Mouse (Mus musculus): ENCODE measurements around the gene D17Wsu92e. TPM values are rescaled to one million over a fixed set of nuclear protein-coding genes. Genes with fewer than 3 reads are reported as not detected.

The D17Wsu92e gene
- polyA plus RNA-seq, 1 experiment from 2014 or later: 22.3 TPM

- no peak for ATAC-seq (ENCODE audit: insufficient number of reproducible peaks, insufficient read depth, low FRiP score, low read depth)
- no peak overlapping the region for H3K27ac ChIP-seq (ENCODE audit: low read length)
- no peaks in the 10 kb centered on the region for H3K27me3 ChIP-seq (ENCODE audit: control insufficient read depth, insufficient read depth, low read length)
- peak overlapping the region; percentile 22; the same call in 1 of the 2 replicates for H3K4me3 ChIP-seq (ENCODE audit: low read depth, low read length)
- no peaks in the 10 kb centered on the region for H3K9me3 ChIP-seq (ENCODE audit: control insufficient read depth, low read depth, low read length)
- H3K36me3 ChIP-seq (ENCODE audit: control insufficient read depth, insufficient read depth, low read length): no peaks in the 10 kb centered on the region
- H3K4me1 ChIP-seq (ENCODE audit: control insufficient read depth, insufficient read depth, low read length): peaks cover 3% of the 10 kb centered on the region; the same call in 1 of the 2 replicates
- no peak overlapping the region for H3K9ac ChIP-seq (replicated peaks; ENCODE audit: low read depth, low read length)
- peak overlapping the region; percentile 52; the same call in 1 of the 2 replicates for H3K4me2 ChIP-seq (replicated peaks; ENCODE audit: low read depth, low read length)
- WGBS: 35% methylated on average over 3 of the region's 3 CpGs
Measured at GRCm38 (mm10) chr17:27825539-27825938, 5.1 kb upstream of the D17Wsu92e start.

- no peak for ATAC-seq (ENCODE audit: insufficient number of reproducible peaks, insufficient read depth, low FRiP score, low read depth)
- H3K4me1 ChIP-seq (ENCODE audit: control insufficient read depth, insufficient read depth, low read length): peaks cover 3% of the 10 kb centered on the region; the same call in 1 of the 2 replicates
- H3K4me2 ChIP-seq (replicated peaks; ENCODE audit: low read depth, low read length): no peak overlapping the region
- no peak overlapping the region for H3K9ac ChIP-seq (replicated peaks; ENCODE audit: low read depth, low read length)
- H3K4me3 ChIP-seq (ENCODE audit: low read depth, low read length): no peak overlapping the region
- no peaks in the 10 kb centered on the region for H3K27me3 ChIP-seq (ENCODE audit: control insufficient read depth, insufficient read depth, low read length)
- no peaks in the 10 kb centered on the region for H3K36me3 ChIP-seq (ENCODE audit: control insufficient read depth, insufficient read depth, low read length)
- H3K27ac ChIP-seq (ENCODE audit: low read length): no peak overlapping the region
- WGBS: 56% methylated on average over 1 of the region's 1 CpGs
- H3K9me3 ChIP-seq (ENCODE audit: control insufficient read depth, low read depth, low read length): no peaks in the 10 kb centered on the region
Measured at GRCm38 (mm10) chr17:27824941-27825340, 4.5 kb upstream of the D17Wsu92e start.

DNA sequence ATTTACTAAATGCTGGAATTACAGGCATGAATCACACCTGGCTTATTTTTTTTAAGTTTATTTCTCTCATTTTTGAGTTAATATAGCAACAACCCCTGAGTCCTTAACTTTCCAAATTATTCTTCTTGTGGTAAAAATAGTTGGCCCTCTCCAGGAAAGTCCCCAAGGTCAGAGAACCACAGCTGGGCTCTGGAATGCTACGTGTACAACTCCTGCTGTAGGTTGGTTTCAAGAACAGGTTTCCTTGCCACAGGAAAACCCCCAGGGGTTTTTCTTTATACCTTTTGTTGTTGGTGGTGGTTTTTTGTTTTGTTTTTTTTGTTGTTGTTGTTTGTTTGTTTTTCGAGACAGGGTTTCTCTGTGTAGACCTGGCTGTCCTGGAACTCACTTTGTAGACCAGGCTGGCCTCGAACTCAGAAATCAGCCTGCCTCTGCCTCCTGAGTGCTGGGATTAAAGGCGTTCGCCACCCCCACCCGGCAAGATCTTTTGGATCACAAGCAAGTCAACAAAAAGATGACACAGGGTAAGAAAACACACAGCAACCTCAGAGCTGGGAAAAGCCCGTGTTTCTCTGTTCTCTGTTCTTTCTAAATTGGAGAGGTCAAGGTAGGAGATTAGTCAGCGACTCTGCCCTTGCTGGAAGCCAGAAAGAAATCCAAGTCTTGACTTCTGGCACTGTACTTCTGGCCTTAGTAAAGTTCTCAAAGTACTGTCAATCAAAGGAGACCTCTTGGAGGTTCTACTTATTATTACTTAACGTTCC, 2.9 kb upstream of the D17Wsu92e start:
- Histone ChIP-seq H3K4me1 (ENCODE audit: control insufficient read depth, insufficient read depth, low read length) (peaks cover 12% of the 10 kb centered on the region), H3K27me3 (ENCODE audit: control insufficient read depth, insufficient read depth, low read length) (no peaks in the 10 kb centered on the region), H3K4me3 (ENCODE audit: low read depth, low read length) (no peak overlapping the region), H3K9me3 (ENCODE audit: control insufficient read depth, low read depth, low read length) (no peaks in the 10 kb centered on the region), H3K36me3 (ENCODE audit: control insufficient read depth, insufficient read depth, low read length) (no peaks in the 10 kb centered on the region), H3K4me2 (replicated peaks; ENCODE audit: low read depth, low read length) (no peak overlapping the region), H3K27ac (ENCODE audit: low read length) (no peak overlapping the region), H3K9ac (replicated peaks; ENCODE audit: low read depth, low read length) (no peak overlapping the region)
- WGBS: 74% methylated on average over 9 of the region's 9 CpGs
- ATAC-seq (ENCODE audit: insufficient number of reproducible peaks, insufficient read depth, low FRiP score, low read depth): no peak

GRCm38 (mm10) chr17:27821407-27822338, 1.2 kb upstream of the D17Wsu92e start:
- Histone ChIP-seq H3K4me2 (replicated peaks; ENCODE audit: low read depth, low read length) (peak overlapping the region; percentile 65), H3K4me3 (ENCODE audit: low read depth, low read length) (no peak overlapping the region), H3K36me3 (ENCODE audit: control insufficient read depth, insufficient read depth, low read length) (no peaks in the 10 kb centered on the region), H3K27me3 (ENCODE audit: control insufficient read depth, insufficient read depth, low read length) (no peaks in the 10 kb centered on the region), H3K9me3 (ENCODE audit: control insufficient read depth, low read depth, low read length) (no peaks in the 10 kb centered on the region), H3K27ac (ENCODE audit: low read length) (peak overlapping the region; percentile 77; the same call in 1 of the 2 replicates), H3K4me1 (ENCODE audit: control insufficient read depth, insufficient read depth, low read length) (peaks cover 14% of the 10 kb centered on the region), H3K9ac (replicated peaks; ENCODE audit: low read depth, low read length) (no peak overlapping the region; the same call in 1 of the 2 replicates)
- 56% methylated on average over 9 of the region's 9 CpGs for WGBS
- no peak for ATAC-seq (ENCODE audit: insufficient number of reproducible peaks, insufficient read depth, low FRiP score, low read depth)

- H3K4me1 ChIP-seq (ENCODE audit: control insufficient read depth, insufficient read depth, low read length): peaks cover 14% of the 10 kb centered on the region
- H3K4me2 ChIP-seq (replicated peaks; ENCODE audit: low read depth, low read length): peak overlapping the region; percentile 93
- WGBS: 1% methylated on average over 58 of the region's 62 CpGs
Measured at GRCm38 (mm10) chr17:27819971-27820567, 379 bp downstream of the D17Wsu92e start.

DNA sequence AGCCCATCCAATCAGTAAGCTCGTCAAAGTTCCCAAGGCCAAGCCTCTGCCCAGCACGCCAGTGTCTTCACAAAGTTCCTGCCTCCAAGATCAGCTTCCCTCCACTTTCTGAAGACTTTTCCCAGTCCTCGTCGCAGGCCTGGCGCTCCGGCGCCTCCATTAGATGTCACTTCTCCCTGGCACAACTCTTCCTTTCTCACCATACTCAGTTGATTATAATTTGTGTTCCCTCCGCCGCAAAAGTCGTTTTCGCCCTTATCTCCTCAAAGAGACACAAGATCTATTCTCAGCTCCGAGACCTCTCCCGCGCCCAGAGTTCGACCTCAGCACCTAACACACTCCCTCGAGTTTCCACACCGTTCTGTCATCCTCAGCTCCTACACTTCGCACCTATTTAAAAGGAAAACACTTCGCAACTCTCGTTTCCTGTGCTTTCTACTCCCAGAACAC, 902 bp downstream of the D17Wsu92e start:
- peak overlapping the region; percentile 88 for H3K27ac ChIP-seq (ENCODE audit: low read length)
- peaks cover 14% of the 10 kb centered on the region for H3K4me1 ChIP-seq (ENCODE audit: control insufficient read depth, insufficient read depth, low read length)
- H3K4me3 ChIP-seq (ENCODE audit: low read depth, low read length): peak overlapping the region; percentile 100
- H3K36me3 ChIP-seq (ENCODE audit: control insufficient read depth, insufficient read depth, low read length): no peaks in the 10 kb centered on the region
- H3K9ac ChIP-seq (replicated peaks; ENCODE audit: low read depth, low read length): peak overlapping the region; percentile 87
- no peak for ATAC-seq (ENCODE audit: insufficient number of reproducible peaks, insufficient read depth, low FRiP score, low read depth)
- H3K27me3 ChIP-seq (ENCODE audit: control insufficient read depth, insufficient read depth, low read length): no peaks in the 10 kb centered on the region
- under 1% methylated on average over 20 of the region's 20 CpGs for WGBS
- peak overlapping the region; percentile 93 for H3K4me2 ChIP-seq (replicated peaks; ENCODE audit: low read depth, low read length)
- no peaks in the 10 kb centered on the region for H3K9me3 ChIP-seq (ENCODE audit: control insufficient read depth, low read depth, low read length)

More at GRCm38 (mm10) chr17:27819971-27820567, 379 bp downstream of the D17Wsu92e start:
- peak; percentile 14 for ATAC-seq (ENCODE audit: insufficient number of reproducible peaks, insufficient read depth, low FRiP score, low read depth)
- Histone ChIP-seq H3K27me3 (ENCODE audit: control insufficient read depth, insufficient read depth, low read length) (no peaks in the 10 kb centered on the region), H3K27ac (ENCODE audit: low read length) (peak overlapping the region; percentile 88), H3K9me3 (ENCODE audit: control insufficient read depth, low read depth, low read length) (no peaks in the 10 kb centered on the region), H3K36me3 (ENCODE audit: control insufficient read depth, insufficient read depth, low read length) (no peaks in the 10 kb centered on the region), H3K4me3 (ENCODE audit: low read depth, low read length) (peak overlapping the region; percentile 100), H3K9ac (replicated peaks; ENCODE audit: low read depth, low read length) (peak overlapping the region; percentile 87)

GRCm38 (mm10) chr17:27819011-27819410, 1.4 kb downstream of the D17Wsu92e start:
- no peaks in the 10 kb centered on the region for H3K36me3 ChIP-seq (ENCODE audit: control insufficient read depth, insufficient read depth, low read length)
- H3K9ac ChIP-seq (replicated peaks; ENCODE audit: low read depth, low read length): peak overlapping the region; percentile 87
- ATAC-seq (ENCODE audit: insufficient number of reproducible peaks, insufficient read depth, low FRiP score, low read depth): no peak
- 19% methylated on average over 7 of the region's 7 CpGs for WGBS
- H3K4me3 ChIP-seq (ENCODE audit: low read depth, low read length): peak overlapping the region; percentile 100
- H3K27me3 ChIP-seq (ENCODE audit: control insufficient read depth, insufficient read depth, low read length): no peaks in the 10 kb centered on the region
- no peak overlapping the region; the same call in 1 of the 2 replicates for H3K27ac ChIP-seq (ENCODE audit: low read length)
- H3K4me2 ChIP-seq (replicated peaks; ENCODE audit: low read depth, low read length): peak overlapping the region; percentile 93
- H3K9me3 ChIP-seq (ENCODE audit: control insufficient read depth, low read depth, low read length): no peaks in the 10 kb centered on the region
- H3K4me1 ChIP-seq (ENCODE audit: control insufficient read depth, insufficient read depth, low read length): peaks cover 14% of the 10 kb centered on the region

DNA sequence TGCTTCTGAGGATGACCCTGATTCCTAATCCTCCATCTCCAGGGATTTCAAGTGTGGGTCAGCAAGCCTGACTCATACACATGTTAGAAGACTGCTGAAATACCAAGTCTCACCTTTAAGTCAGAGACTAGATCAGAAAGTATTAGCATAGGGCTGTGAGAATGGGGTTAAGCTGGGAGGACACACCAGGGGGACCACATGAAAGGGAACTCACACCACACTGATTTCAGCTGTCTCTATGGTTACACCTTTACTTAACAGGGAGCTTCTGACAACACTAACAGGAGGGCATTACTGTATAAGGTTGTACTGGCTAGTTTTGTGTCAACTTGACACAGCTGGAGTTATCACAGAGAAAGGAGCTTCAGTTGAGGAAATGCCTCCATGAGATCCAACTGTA, 5.8 kb downstream of the D17Wsu92e start:
- H3K27me3 ChIP-seq (ENCODE audit: control insufficient read depth, insufficient read depth, low read length): no peaks in the 10 kb centered on the region

More for the DNA sequence above, 5.8 kb downstream of the D17Wsu92e start:
- Histone ChIP-seq H3K9ac (replicated peaks; ENCODE audit: low read depth, low read length) (no peak overlapping the region), H3K27ac (ENCODE audit: low read length) (no peak overlapping the region), H3K4me2 (replicated peaks; ENCODE audit: low read depth, low read length) (no peak overlapping the region), H3K4me3 (ENCODE audit: low read depth, low read length) (no peak overlapping the region), H3K4me1 (ENCODE audit: control insufficient read depth, insufficient read depth, low read length) (peaks cover 11% of the 10 kb centered on the region), H3K9me3 (ENCODE audit: control insufficient read depth, low read depth, low read length) (no peaks in the 10 kb centered on the region), H3K36me3 (ENCODE audit: control insufficient read depth, insufficient read depth, low read length) (no peaks in the 10 kb centered on the region)
- no peak for ATAC-seq (ENCODE audit: insufficient number of reproducible peaks, insufficient read depth, low FRiP score, low read depth)
